Mouse (Mus musculus): Measurements from ENCODE around the gene Ctnnd2. TPM values are rescaled to one million over a fixed set of nuclear protein-coding genes. Genes with fewer than 3 reads are reported as not detected.

Gene Ctnnd2
- total and polyA plus RNA-seq, 3 experiments: 0.16 TPM; not detected in 2

GRCm38 (mm10) chr15:30615451-30615850, 443.1 kb downstream of the Ctnnd2 start:
- H3K36me3 ChIP-seq (replicated peaks): no peaks in the 10 kb centered on the region
- no peaks in the 10 kb centered on the region for H3K27me3 ChIP-seq (ENCODE audit: insufficient read depth, low read length)
- TF ChIP-seq GATA2 (IDR thresholded peaks at IDR 0.05; ENCODE audit: borderline replicate concordance, low read depth, low read length): no peak
- no peak for TF ChIP-seq POLR2AphosphoS5 (IDR thresholded peaks at IDR 0.05; ENCODE audit: insufficient replicate concordance, low read depth, low read length)
- no peak for TF ChIP-seq CTCF (IDR thresholded peaks at IDR 0.05; ENCODE audit: low read depth, low read length)
- H3K4me1 ChIP-seq (ENCODE audit: insufficient read depth, low read depth, low read length): no peaks in the 10 kb centered on the region
- DNase-seq (ENCODE audit: low spot score) (no peak), ATAC-seq (ENCODE audit: extremely low read depth, insufficient number of reproducible peaks, low FRiP score, poor library complexity, severe bottlenecking) (no peak)
- 0 out of 2 replicates have a peak, but pooled peaks cover 4% of the 10 kb centered on the region for H3K9me3 ChIP-seq (replicated peaks)
- H3K4me3 ChIP-seq (ENCODE audit: low read depth, low read length): no peak overlapping the region

GRCm38 (mm10) chr15:30616861-30617260, 444.5 kb downstream of the Ctnnd2 start:
- ATAC-seq (ENCODE audit: extremely low read depth, insufficient number of reproducible peaks, low FRiP score, poor library complexity, severe bottlenecking) (no peak), DNase-seq (ENCODE audit: low spot score) (no peak)
- TF ChIP-seq CTCF (IDR thresholded peaks at IDR 0.05; ENCODE audit: low read depth, low read length) (no peak), TAL1 (conservative IDR thresholded peaks at IDR 0.05; ENCODE audit: low read depth, low read length) (no peak), POLR2AphosphoS5 (IDR thresholded peaks at IDR 0.05; ENCODE audit: insufficient replicate concordance, low read depth, low read length) (no peak), GATA2 (IDR thresholded peaks at IDR 0.05; ENCODE audit: borderline replicate concordance, low read depth, low read length) (no peak), GATA1 (IDR thresholded peaks at IDR 0.05; ENCODE audit: borderline replicate concordance, low read length) (no peak)
- H3K36me3 ChIP-seq (replicated peaks): no peaks in the 10 kb centered on the region
- no peak overlapping the region for H3K4me3 ChIP-seq (ENCODE audit: low read depth, low read length)
- H3K27me3 ChIP-seq (ENCODE audit: insufficient read depth, low read length): no peaks in the 10 kb centered on the region
- no peaks in the 10 kb centered on the region for H3K4me1 ChIP-seq (ENCODE audit: insufficient read depth, low read depth, low read length)
- 0 out of 2 replicates have a peak, but pooled peaks cover 4% of the 10 kb centered on the region for H3K9me3 ChIP-seq (replicated peaks)

GRCm38 (mm10) chr15:30617932-30618331, 445.5 kb downstream of the Ctnnd2 start:
- DNase-seq (ENCODE audit: low spot score) (no peak), ATAC-seq (ENCODE audit: extremely low read depth, insufficient number of reproducible peaks, low FRiP score, poor library complexity, severe bottlenecking) (no peak)
- no peaks in the 10 kb centered on the region for H3K36me3 ChIP-seq (replicated peaks)
- 0 out of 2 replicates have a peak, but pooled peaks cover 4% of the 10 kb centered on the region for H3K9me3 ChIP-seq (replicated peaks)
- H3K27me3 ChIP-seq (ENCODE audit: insufficient read depth, low read length): no peaks in the 10 kb centered on the region
- H3K4me3 ChIP-seq (ENCODE audit: low read depth, low read length): no peak overlapping the region
- TF ChIP-seq CTCF (IDR thresholded peaks at IDR 0.05; ENCODE audit: low read depth, low read length): no peak
- no peak for TF ChIP-seq TAL1 (conservative IDR thresholded peaks at IDR 0.05; ENCODE audit: low read depth, low read length)
- no peak for TF ChIP-seq GATA1 (IDR thresholded peaks at IDR 0.05; ENCODE audit: borderline replicate concordance, low read length)
- no peak for TF ChIP-seq GATA2 (IDR thresholded peaks at IDR 0.05; ENCODE audit: borderline replicate concordance, low read depth, low read length)
- no peak for TF ChIP-seq POLR2AphosphoS5 (IDR thresholded peaks at IDR 0.05; ENCODE audit: insufficient replicate concordance, low read depth, low read length)
- no peaks in the 10 kb centered on the region for H3K4me1 ChIP-seq (ENCODE audit: insufficient read depth, low read depth, low read length)

- no peak overlapping the region for H3K4me3 ChIP-seq (ENCODE audit: low read depth, low read length)
- TF ChIP-seq GATA2 (IDR thresholded peaks at IDR 0.05; ENCODE audit: borderline replicate concordance, low read depth, low read length) (no peak), TAL1 (conservative IDR thresholded peaks at IDR 0.05; ENCODE audit: low read depth, low read length) (no peak), POLR2AphosphoS5 (IDR thresholded peaks at IDR 0.05; ENCODE audit: insufficient replicate concordance, low read depth, low read length) (no peak), CTCF (IDR thresholded peaks at IDR 0.05; ENCODE audit: low read depth, low read length) (no peak), GATA1 (IDR thresholded peaks at IDR 0.05; ENCODE audit: borderline replicate concordance, low read length) (no peak)
- H3K36me3 ChIP-seq (replicated peaks): no peaks in the 10 kb centered on the region
- ATAC-seq (ENCODE audit: extremely low read depth, insufficient number of reproducible peaks, low FRiP score, poor library complexity, severe bottlenecking) (no peak), DNase-seq (ENCODE audit: low spot score) (no peak)
- H3K27me3 ChIP-seq (ENCODE audit: insufficient read depth, low read length): no peaks in the 10 kb centered on the region
- no peaks in the 10 kb centered on the region for H3K4me1 ChIP-seq (ENCODE audit: insufficient read depth, low read depth, low read length)
- peaks cover 4% of the 10 kb centered on the region; the same call in 1 of the 2 replicates for H3K9me3 ChIP-seq (replicated peaks)
Measured at GRCm38 (mm10) chr15:30628524-30628923, 456.1 kb downstream of the Ctnnd2 start.

- no peak for ATAC-seq (ENCODE audit: extremely low read depth, insufficient number of reproducible peaks, low FRiP score, poor library complexity, severe bottlenecking)
- Histone ChIP-seq H3K4me1 (ENCODE audit: insufficient read depth, low read depth, low read length) (no peaks in the 10 kb centered on the region), H3K36me3 (replicated peaks) (no peaks in the 10 kb centered on the region), H3K27me3 (ENCODE audit: insufficient read depth, low read length) (no peaks in the 10 kb centered on the region), H3K4me3 (ENCODE audit: low read depth, low read length) (no peak overlapping the region), H3K9me3 (replicated peaks) (peaks cover 7% of the 10 kb centered on the region; the same call in 1 of the 2 replicates)
- no peak for DNase-seq (ENCODE audit: low spot score)
- TF ChIP-seq GATA1 (IDR thresholded peaks at IDR 0.05; ENCODE audit: borderline replicate concordance, low read length) (no peak), POLR2AphosphoS5 (IDR thresholded peaks at IDR 0.05; ENCODE audit: insufficient replicate concordance, low read depth, low read length) (no peak), CTCF (IDR thresholded peaks at IDR 0.05; ENCODE audit: low read depth, low read length) (no peak), GATA2 (IDR thresholded peaks at IDR 0.05; ENCODE audit: borderline replicate concordance, low read depth, low read length) (no peak), TAL1 (conservative IDR thresholded peaks at IDR 0.05; ENCODE audit: low read depth, low read length) (no peak)
Measured at GRCm38 (mm10) chr15:30632113-30632735, 459.8 kb downstream of the Ctnnd2 start.

GRCm38 (mm10) chr15:30633917-30634316, 461.5 kb downstream of the Ctnnd2 start:
- Histone ChIP-seq H3K4me1 (ENCODE audit: insufficient read depth, low read depth, low read length) (no peaks in the 10 kb centered on the region), H3K9me3 (replicated peaks) (peaks cover 7% of the 10 kb centered on the region; the same call in 1 of the 2 replicates), H3K27me3 (ENCODE audit: insufficient read depth, low read length) (no peaks in the 10 kb centered on the region), H3K4me3 (ENCODE audit: low read depth, low read length) (no peak overlapping the region), H3K36me3 (replicated peaks) (no peaks in the 10 kb centered on the region)
- no peak for DNase-seq (ENCODE audit: low spot score)
- TF ChIP-seq GATA1 (IDR thresholded peaks at IDR 0.05; ENCODE audit: borderline replicate concordance, low read length) (no peak), CTCF (IDR thresholded peaks at IDR 0.05; ENCODE audit: low read depth, low read length) (no peak), GATA2 (IDR thresholded peaks at IDR 0.05; ENCODE audit: borderline replicate concordance, low read depth, low read length) (no peak), TAL1 (conservative IDR thresholded peaks at IDR 0.05; ENCODE audit: low read depth, low read length) (no peak), POLR2AphosphoS5 (IDR thresholded peaks at IDR 0.05; ENCODE audit: insufficient replicate concordance, low read depth, low read length) (no peak)
- no peak for ATAC-seq (ENCODE audit: extremely low read depth, insufficient number of reproducible peaks, low FRiP score, poor library complexity, severe bottlenecking)
